Mouse (Mus musculus) Muller cell, postnatal 12 days (primary cell): Measurements from ENCODE around the gene Prdx6b.

Experiments used
- DNase-seq: peaks from one replicate; pipeline ENCODE4 v3.0.0-alpha.2; 2015; ENCODE audit errors: inconsistent ontology term

Gene Prdx6b

GRCm38 (mm10) chr2:80325779-80326178 lies 33.5 kb downstream of the Prdx6b start:
- no peak for DNase-seq

GRCm38 (mm10) chr2:80327272-80327671 lies 35.0 kb downstream of the Prdx6b start:
- DNase-seq, result no peak

GRCm38 (mm10) chr2:80328961-80329653 lies 36.8 kb downstream of the Prdx6b start:
- DNase-seq, result no peak

- no peak for DNase-seq
These were observed 48.3 kb downstream of the Prdx6b start for GRCm38 (mm10) chr2:80340537-80340936.
